Mouse (Mus musculus) kidney, adult 2 months (tissue): ENCODE measurements around the gene Setd1a.
A peak's percentile ranks its signal among the peaks of the same experiment; 100 is the strongest.

Experiments
- CTCF ChIP-seq: fragments of 200-500 bp; conservative IDR thresholded peaks from 2 replicates; pipeline ENCODE4 v1.5.1; 2011; ENCODE audit warnings: low read depth, mild to moderate bottlenecking, control low read depth, low read length, moderate library complexity, mixed read lengths; ENCODE audit not compliant: insufficient read depth, insufficient read length
- POLR2A ChIP-seq: fragments of 200-500 bp; IDR thresholded peaks from one replicate; pipeline ENCODE4 v1.6.1; 2011; ENCODE audit warnings: low read depth, low read length, control low read depth

GRCm38 (mm10) chr7:127768346-127768996 lies 8.0 kb upstream of the Setd1a start:
- TF ChIP-seq POLR2A, result no peak
- peak; percentile 25; the same call in 1 of the 2 replicates for TF ChIP-seq CTCF
